Mouse (Mus musculus): ENCODE data around the gene Fbxo40. TPM values are rescaled to one million over a fixed set of nuclear protein-coding genes. Genes with fewer than 3 reads are reported as not detected.

Gene Fbxo40
- total RNA-seq, 2 experiments from 2014 or later: 140 to 151 TPM

DNA sequence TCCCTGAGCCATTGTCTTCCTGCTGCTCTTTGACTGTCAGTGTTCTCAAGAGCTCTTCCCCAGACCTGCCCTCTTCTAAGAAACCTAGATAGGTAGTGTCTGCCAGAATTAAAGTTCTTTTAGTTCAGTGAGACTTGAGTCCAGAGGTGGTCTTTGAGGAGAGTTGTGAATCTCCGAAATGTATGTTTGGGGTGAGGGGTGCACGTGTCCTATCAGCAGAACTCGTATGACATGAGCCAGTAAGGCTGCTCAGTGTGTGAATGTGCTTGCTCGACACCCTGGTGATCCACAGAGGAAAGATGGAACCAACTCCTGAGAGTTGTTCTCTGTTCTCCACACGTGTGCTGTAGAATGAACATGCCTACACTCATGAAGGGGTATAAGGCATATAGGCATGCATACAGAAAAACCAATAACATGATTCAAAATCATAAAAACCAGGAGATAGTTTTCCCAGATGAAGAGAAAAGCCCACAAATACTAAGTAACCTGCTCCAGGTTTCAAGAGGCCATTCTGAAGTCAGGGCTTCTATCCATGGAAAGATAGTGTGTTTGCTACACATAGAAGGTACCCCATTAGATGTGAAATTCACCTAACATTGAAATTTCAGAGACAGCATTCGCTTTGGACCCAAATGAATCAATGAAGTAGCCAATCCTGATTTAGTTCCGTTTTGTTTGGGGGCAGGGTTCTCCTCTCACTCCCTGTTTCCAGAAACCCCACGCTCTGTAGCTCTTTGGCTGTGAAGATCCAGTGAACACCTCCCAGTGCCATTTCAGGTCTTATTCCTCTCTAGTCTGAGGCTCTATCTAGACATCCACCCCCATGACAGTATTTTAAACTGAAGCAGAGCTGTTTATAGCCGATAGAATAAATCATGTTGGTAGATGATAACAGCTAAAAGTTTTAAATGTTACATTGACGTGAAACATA is 63.5 kb downstream of the Fbxo40 start:
- DNase-seq: no peak
- intact Hi-C loops (cut with DNase I): no loop called here

DNA sequence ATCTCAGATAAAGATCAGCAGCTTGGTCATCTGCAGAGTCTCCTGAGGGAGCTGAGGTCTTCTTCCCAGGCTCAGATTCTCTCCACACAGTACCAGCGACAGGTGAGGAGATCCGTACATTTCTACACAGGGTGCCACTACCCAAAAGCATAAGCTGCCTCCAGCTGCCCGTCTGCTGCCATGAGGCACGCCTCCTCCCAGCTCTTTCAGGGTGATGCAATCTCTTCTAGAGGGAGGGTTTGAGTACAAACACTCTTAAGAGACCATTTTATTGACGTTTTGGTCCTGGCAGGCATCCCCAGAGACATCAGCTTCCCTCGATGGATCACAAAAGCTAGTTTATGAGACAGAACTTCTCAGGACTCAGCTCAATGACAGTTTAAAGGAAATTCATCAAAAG is 64.5 kb downstream of the Fbxo40 start:
- intact Hi-C loops (cut with DNase I): no loop called here
- no peak for DNase-seq

DNA sequence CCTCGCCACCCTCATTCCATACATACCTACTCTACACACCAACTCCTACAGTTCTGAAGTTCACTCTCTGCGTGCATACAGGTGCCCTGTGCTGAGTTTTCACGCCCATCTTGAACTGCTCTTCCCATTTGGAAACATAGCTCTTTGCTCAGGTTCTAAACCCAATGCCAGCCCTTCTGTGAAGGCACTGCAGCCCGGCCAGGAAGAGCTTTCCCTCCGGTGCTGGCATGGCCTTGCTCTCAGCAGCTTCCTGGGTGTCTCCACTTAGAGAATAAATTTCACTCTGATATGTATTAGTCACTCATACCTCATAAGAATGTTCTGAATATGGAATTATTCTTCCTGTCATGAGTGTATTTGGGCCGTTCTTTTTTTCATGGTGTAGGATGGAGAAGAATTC is 64.9 kb downstream of the Fbxo40 start:
- intact Hi-C loops (cut with DNase I): no loop called here
- no peak for DNase-seq

DNA sequence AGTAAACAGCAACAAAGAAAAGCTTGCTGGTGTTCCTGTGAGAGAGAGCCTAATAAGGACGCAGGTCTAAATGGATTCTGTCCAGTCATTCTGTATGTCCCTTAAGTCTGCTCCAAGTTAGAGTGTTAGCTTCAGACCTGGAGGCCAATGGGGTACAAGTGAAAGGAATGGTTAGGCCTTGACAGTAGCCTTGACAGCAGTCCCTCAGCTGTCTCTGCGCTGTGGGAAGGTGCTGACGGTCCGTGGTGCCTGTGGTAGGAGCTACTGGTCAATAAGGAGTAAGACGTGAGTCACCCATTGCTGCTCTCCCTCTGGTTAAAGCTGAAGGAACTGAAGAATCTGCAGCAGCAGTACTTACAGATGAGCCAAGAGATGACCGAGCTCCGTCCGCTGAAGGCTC is 66.0 kb downstream of the Fbxo40 start:
- DNase-seq: no peak
- intact Hi-C loops (cut with DNase I): no loop called here

DNA sequence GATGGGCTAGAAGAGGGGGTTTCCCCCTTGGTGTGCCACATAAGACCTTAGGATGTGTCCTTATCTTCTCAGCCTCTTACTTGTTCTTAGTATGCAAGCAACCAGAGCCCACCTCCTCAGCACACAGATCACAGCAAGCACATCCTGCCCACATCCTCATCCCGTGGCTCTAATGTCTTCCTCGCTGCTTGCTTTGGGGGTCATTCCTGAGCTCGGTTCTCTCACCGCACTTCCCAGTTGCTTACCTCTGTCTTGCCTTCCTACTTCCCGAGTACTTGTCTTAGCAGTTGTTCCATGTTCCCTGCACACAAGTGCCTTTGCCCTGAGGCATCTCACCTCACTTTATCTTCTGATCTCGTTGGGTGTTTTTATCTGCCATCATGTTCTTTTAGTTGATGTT is 68.3 kb downstream of the Fbxo40 start:
- intact Hi-C loops (cut with DNase I): no loop called here
- no peak for DNase-seq

DNA sequence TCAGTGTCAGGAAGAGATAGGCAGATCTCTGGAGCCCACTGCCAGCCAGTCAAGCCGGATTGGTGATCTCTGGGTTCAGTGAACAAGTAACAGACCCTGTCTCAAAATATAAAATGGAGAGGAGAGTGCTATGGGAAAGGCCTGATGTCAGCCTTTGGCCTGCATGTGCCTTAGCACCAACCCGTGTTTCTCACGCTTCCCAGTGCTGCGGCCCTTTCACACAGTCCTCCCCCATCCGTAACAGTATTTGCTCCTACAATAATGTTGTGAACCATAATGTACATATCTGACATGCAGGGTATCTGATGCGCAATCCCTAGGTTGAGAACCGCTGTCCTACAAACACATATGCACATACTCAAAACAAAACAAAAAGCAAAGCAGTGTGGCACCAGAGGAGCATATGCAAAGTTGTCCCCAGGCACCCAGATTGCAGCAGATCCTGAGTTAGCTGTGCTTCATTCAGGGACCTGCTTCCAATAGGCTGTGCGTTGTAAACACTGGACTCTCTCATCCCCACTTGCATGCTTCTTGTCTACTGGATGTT is 69.1 kb downstream of the Fbxo40 start:
- DNase-seq: no peak
- intact Hi-C loops (cut with DNase I): no loop called here

DNA sequence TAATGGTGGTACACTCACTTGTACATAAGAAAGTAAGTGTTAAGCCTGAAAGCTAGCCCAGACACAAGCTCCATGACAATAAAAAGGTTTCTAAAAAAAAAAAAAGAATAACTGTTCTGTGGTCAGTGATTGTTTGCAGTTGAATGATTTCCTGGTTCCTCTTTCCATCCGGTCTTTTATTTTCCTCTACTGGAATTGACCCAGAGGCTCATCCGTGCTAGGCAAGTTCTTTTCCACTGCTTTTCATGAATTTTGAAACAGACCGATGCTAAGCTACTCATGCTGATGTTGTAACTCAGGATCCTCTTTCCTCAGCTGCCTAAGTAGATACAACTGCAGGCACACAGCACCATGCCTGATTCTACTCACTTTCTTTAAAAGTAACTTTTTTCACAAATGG is 69.9 kb downstream of the Fbxo40 start:
- DNase-seq: no peak
- intact Hi-C loops (cut with DNase I): no loop called here

DNA sequence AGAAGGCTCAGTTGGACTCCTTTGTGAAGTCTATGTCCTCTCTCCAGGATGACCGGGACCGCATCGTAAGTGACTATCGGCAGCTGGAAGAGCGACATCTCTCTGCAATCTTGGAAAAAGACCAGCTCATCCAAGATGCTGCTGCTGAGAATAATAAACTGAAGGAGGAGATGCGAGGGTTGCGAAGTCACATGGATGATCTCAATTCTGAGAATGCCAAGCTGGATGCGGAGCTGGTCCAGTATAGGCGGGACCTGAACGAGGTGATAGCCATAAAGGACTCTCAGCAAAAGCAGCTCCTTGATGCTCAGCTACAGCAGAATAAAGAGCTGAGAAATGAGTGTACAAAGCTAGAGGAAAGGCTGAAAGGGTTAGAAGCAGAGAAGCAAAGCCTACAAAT is 71.8 kb downstream of the Fbxo40 start:
- DNase-seq: no peak
- intact Hi-C loops (cut with DNase I): no loop called here

DNA sequence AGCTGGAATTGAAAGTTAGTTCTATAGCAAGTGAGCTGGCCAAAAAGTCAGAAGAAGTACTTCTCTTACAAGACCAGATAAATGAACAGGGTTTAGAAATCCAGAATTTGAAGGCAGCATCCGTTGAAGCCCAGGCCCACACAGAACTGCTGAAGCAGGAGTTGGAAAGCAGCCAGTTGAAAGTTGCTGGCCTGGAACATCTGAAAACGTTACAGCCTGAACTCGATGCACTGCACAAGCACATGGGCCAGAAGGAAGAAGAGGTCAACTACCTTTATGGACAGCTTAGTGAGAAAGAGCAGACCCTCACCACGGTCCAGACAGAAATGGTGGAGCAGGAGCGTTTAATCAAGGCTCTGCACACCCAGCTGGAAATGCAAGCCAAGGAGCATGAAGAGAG is 76.1 kb downstream of the Fbxo40 start:
- DNase-seq: no peak
- intact Hi-C loops (cut with DNase I): no loop called here

Other genes with a start within 250 kb of the Fbxo40 start
- gene Slc15a2, start 205.5 kb downstream of the Fbxo40 start, total RNA-seq (2021): 1 to 10 TPM; 3.6 to 4.0 TPM
- 10 to 100 TPM; 11.6 to 11.9 TPM for gene Iqcb1, start 162.1 kb downstream of the Fbxo40 start, total RNA-seq (2021)
- gene Eaf2, start 115.5 kb downstream of the Fbxo40 start, total RNA-seq (2021): under 1 TPM; 0.60 to 0.71 TPM
- gene Golgb1, start 115.3 kb downstream of the Fbxo40 start, total RNA-seq (2021): 10 to 100 TPM; 36.0 to 41.0 TPM
- 10 to 100 TPM in 1 of 2 experiments, 1 to 10 TPM in 1; 8.6 to 12.1 TPM for gene Hcls1, start 55.5 kb downstream of the Fbxo40 start, total RNA-seq (2021)
- 1 to 10 TPM; 1.3 to 1.9 TPM for gene Polq, start 21.3 kb upstream of the Fbxo40 start, total RNA-seq (2021)

Data from heart, postnatal 14 days (tissue).